Mouse (Mus musculus) naive thymus-derived CD4-positive, alpha-beta T cell, adult 2 months (primary cell): ENCODE measurements around the gene Grm4.
A peak's percentile ranks its signal among the peaks of the same experiment; 100 is the strongest.

Experiments
- DNase-seq: peaks from one replicate; pipeline ENCODE4 v3.0.0-alpha.2; 2011; ENCODE audit warnings: low read depth

Grm4 gene

DNA sequence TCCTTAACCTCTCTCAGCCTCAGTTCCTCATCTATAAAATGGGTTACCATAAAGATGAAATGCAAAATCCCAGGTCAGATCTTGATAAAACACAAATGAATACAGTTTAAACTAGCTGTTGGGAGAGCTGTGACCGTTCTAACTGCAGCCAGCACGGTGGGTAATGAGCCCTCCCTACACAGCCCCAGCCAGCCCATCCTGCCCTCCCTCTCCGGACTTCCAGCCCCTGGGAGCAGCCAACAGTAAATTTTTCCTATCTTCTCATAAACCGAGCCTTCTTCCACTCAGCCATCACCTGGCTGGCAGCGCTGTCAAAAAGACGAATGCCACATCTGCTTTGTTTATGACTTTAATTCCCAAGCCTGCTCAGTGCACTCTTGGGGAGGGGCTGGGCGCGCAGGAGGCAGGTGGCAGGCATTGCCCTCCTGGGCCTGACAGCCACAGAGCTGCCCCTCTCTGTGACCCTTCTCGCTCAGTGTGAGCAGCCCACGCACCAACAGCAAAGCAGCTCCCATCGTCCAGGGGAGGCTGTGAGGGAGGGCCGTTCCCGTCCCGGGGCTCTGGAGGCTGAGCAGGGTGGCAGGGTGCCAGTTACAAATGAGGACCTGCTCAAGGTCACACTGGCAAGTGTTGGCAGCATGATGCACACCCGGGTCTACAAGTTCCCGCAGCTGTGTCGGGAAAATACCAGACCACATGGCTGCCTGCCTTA is 75.7 kb downstream of the Grm4 start:
- DNase-seq, result no peak

DNA sequence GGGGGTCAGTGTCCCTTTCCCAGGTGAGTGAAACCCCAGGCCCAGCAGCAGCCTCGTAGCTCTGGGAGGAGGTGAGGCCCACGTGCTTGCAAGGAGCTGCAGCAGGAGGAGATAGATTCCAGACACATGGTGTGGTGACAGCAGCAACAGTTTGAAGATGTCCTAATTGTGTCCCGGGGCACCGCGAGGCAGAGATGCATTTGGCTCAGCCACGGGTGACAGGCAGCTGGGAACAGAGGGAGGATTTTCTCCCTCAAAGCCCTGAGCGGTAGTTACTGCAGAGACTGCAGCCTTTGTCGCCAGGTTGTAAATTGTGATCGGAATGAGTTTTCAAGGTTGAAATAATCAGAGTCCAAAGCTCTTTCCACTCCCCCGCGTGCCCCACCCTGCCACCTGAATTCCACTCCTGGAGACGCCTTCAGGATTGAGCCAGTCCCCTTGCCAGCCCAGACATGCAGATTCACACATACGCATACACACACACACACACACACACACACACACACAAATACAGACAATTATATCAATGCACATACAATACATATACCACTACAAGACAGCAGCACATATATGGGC is 78.6 kb downstream of the Grm4 start:
- no peak for DNase-seq

DNA sequence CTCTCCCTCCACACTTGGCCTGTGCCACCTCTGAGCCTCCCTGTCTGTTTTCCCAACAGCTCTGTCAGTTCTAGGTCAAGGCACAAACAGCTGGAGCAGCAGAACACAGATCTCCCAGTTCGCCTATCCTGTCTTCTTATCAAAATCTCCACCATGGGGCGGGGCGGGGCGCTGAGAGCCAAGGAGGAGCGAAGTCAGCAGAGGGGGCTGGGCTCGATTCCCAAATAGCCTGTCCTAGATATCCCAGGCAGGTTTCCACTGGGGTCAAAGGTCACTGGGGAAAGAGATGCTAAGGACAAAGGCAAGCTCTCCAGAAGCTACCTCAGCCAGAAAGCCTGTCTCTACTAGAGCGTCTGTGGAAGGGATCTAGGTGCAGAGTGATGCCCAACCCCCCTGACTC is 79.4 kb downstream of the Grm4 start:
- DNase-seq, result no peak

DNA sequence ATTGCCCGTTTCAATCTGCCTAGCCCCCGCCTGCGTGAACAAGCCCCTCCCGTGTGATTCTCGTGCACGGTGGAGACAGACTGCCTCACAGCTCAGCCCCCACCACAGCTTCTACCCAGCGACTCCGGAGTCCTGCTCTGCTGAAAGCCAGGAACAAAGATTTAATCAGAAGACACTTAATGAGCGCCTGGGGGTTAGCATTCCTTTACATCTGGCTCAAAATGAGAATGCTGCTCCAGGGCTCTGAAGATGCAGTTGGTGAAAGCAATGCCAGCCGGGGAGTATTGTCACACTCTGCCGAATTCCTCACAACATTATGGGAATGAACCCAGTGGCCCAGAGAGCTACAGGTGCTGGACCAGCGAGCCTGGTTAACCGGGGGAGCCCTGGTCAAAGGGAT is 85.4 kb downstream of the Grm4 start:
- DNase-seq, result no peak

DNA sequence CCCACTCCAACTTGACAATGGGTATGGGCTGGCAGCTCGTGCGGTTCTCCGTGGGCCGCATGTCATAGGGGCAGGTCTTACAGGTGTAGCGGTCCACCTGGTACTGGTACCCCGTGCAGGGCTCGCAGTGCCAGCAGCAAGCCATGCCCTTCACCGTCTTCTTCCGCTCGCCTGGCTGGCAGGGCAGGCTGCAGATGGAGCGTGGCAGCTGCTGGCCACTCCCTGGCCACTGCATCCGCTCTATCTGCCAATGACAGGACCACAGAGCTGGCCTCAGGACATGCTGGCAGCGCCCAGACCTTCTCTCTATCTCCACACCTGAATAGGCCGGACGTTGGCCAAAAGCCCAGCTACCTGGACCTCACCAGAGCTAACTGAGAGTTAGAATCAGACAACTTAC is 86.0 kb downstream of the Grm4 start:
- DNase-seq, result no peak

DNA sequence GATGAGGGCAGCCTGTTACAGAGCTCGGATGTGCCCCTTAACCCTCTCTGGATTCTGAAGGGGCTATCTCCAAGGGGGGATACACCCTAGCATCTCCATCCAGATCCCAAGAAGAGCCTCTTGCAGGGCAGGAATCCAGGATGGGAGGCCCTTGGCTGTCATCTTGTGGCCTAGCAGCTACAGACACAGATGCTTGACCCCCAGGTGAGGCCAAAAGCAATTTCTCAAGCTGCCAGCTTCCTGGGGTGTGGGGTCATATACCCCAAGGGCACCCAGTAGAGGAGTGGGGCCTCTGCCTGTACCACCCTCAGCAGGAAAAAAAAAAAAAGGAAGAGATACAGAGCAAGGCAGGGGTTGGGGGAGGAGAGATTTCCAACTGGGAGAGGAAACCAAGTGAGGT is 87.1 kb downstream of the Grm4 start:
- no peak for DNase-seq

DNA sequence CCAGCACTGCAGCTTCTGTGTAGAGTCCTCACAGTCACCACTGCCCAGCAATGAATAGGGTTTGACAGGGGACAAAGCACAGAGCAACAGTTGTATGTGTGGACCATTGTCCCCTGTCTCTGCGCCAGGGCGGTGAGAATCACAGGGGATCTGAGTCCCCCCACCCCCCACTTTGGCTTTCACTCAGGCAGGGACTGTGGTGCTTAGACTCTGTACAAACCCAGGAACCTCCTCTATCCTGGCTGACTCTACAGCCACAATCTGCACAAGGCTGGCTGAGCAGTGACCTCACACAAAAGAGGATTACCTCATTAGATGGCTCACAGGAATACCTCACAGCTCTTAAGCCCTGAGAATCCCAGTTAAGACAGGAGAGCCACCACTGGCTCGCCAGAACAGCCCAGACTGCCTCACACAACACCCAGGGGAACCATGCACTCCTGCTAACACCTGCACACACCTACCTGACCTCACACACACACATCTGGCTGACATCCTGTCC is 88.0 kb downstream of the Grm4 start:
- no peak for DNase-seq

DNA sequence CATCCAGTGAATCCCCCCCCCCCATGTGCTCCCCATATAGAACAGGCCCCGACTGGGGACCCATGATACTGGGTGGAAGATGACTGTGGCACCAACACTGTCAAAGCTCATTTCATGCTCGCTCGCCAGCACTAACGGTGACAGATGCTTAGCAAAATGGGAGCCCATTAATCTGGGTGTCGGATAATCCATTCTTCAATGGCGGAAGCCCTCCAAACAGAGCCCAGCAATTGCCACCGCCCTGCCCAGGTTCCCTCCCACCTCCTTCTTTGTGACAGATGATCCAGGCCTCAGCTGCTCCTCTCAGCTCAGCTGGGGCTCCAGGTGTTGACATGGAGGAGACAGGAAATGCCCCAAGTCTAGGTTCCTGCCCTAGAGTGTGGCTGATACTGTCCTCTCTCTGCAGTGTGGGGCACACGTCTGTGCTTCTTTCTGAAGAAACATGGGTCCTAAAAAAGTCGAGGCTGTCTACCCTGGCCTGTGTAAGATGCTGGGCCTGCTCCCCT is 89.0 kb downstream of the Grm4 start:
- DNase-seq, result no peak

DNA sequence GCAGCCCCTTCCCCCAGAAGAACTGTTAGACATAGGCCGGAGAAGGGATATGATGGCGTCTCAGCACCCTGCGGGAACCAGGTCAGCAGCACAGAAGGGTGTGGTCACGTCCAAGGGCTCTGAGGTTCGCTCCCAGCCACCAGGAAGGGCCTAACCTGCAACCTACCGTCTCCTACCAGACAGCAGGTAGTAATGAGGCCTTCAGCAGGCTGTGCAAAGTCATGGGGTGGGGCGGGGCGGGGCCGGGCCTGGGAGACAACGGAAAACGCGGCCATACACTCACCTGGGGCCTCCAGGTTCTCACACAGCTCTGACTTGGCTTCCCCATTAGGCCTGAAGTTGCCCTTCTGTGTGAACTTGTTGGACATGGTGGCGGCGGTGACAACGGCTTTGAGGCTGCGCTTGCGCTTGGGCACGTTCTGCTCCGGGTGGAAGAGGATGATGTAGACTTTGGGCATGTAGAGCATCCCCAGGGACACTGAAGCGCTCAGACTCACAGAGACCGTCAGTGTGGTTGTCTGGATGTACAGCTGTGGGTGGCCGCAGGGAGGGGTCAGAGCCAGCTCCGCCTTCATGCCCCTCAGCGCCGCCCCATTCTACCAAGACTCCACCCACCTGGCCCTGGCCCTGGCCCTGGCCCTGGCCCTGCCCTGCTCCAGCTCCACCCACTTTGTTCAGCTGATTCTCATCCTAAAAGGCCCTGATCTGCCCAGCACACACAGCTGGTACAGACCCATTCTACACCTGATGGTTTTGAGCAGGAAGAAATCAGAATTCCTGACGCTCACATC is 90.0 kb downstream of the Grm4 start:
- no peak for DNase-seq

DNA sequence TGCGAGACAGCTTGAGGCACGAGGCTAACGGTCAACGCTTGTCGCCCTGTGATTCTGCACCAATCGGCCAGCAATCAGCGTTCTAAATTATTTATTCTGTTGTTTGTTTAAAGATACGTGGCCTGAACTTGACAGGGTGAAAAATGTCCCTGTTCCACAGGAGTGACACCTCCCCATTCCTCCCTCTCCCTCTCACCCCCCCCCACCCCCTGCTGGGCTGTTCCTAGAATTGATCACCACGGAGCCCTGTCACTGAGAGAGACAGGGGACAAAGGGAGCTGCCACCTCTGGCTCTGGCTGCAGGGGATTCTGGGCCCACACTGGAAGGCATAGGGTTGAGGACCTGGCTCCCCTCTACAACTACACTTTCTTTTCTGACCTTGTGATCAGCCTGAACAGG is 91.4 kb downstream of the Grm4 start:
- DNase-seq, result no peak

DNA sequence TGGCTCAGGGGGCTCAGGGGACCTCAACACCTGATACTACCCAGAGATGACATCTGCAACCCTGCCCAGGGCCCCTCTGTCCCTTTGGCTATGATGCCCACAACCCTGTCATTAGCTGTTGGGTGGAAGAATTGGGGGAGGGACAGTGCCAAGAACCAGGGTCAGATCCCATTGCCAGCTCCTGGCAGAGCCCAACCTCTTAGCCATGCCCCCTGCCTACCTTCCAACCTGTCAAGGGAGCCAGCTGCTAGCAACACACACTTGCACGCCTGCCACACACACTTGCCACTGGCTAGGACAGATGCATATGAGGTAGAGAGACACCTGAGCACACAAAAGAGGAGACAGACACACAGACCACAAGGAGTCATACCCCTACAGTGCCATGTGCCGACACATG is 96.2 kb downstream of the Grm4 start:
- DNase-seq, result no peak

DNA sequence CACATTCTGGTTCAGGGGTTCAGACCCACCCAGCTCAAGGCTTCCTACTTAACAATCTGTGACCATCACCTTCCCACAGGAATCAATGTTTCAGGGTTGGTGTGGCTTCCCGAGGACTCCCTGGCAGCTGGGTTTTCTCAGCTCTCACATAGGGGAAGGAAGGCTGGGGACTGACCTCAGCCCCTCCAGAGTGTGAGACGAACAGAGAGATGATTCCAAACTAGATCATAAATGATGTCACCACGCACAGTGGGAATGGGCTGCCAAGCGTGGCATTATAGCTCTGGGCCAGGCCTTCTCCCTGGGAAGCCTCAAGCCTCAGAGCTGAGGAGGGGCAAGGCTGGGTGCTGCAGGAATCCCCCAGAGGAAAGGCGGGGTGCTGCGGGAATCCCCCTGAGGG is 96.8 kb downstream of the Grm4 start:
- DNase-seq, result no peak

DNA sequence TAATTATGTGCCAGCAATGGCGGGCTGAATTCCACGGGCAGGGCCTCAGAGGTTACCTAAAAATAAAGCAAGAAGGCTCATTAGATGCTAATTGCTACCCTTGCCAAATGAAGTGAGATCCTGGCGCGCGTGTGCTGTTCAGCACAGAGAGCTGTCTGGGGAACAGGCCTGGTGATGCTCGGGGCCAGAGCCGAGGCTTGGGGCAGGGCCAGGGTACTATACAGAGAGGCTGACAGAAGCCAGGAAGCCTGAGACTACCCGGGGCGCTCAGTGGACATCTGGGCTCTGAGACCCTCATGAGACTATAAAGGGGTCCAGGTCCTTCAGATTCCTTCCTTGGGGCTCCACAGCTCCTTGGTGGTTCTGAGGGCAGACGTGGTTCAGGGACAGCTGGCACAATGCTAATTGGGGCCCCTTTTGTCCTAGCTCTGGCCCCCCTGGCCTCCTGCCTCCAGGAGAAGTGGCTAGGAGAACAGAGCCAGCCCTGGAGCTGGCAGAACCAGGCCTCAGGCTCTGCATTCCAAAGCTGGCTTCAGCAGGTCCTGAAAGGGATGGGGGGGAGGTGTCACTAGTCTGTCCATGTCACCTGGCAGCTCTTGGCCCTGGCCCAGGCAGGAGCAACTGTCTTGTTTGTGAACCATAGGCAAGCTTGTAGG is 98.3 kb downstream of the Grm4 start:
- DNase-seq, result no peak

DNA sequence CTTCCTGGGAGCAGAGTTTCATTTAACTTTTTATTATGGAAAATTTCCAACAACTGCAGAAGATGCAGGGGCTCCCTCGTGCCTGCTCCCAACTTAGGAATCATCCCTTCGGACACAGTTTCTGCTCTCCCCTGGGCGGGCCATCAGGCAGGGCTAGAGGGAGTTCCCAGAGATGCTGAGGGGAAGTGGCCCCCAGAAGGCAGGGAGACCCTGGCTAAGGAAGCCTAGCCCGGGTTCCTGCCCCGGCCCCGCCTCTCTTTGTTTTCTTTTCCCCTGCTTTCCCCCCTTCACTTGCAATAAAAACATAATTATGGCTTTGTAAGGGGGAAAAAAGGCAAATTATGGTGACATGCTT is 98.9 kb downstream of the Grm4 start:
- DNase-seq, result no peak

DNA sequence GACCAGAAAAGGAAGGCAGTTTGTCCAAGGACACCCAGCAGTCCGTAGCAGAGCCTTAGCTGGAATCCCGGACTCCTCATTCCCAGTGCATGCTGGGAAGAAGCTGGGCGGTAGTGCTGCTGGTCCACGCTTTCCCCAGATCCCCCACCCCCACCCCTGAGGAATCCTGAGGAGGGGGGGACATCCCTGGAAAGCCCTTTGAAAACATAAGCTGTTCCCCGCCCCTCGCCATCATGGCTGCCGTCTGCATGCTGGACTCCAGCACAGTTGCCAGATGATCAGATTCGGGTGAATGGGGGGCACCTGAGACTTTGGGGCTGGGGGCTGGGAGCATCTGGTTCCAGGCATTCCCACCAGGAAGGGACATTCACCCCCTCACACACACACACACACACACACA is 99.4 kb downstream of the Grm4 start:
- no peak for DNase-seq

DNA sequence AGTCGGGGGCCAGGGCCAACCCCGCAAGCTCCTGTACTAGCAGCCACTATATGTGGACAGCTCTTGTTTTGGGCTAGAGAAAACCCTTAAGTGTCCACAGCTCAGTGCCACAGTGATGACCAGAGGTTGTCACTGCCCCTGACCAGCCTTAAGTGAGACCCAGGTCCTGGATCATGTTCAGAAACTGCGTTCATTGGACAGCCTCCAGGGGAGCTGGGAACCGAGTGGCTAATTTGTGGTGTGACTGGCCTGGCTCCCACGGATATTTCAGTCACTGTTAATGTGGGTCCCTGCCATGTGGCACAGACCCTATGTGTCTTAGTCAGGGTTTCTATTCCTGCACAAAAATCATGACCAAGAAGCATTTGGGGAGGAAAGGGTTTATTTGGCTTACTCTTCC is 112.2 kb downstream of the Grm4 start:
- DNase-seq, result no peak

DNA sequence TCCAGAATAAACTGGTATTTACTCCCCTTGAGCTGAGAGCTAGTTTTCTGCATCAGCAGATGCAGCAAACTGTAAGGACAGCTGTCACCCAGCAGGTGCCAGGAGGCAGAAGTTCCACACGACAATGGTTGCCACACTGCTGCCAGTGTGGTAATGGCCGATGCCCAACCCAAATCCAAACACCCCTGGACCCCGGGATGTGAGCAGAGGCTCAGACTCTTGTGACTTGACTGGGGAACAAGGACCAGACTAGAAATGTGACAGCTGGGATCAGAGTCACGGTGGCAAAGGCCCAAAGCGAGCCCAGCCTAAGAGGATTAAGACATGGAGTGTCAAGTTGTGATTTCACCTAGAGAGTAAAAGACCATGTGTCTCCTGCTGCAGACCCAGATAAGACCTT is 112.7 kb downstream of the Grm4 start:
- no peak for DNase-seq

DNA sequence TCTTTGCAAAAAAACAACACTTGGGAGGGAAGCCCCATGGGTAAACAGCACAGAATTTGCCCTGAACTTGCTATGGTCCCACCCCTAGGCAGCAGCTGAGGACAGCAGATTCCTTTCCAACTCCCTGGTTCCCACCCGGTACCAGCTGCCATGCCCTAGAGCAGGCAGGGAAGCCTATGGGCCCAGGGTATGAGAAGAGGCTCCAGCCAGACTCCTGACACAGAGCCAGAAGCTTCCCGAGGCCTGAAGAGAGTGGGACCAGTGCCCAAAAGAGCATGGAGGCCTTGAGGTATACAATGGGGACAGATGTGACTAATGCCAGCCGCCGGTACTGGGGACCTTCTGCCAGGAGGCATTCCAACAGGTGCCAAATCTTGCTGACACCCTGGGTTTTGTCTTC is 114.2 kb downstream of the Grm4 start:
- DNase-seq, result no peak

DNA sequence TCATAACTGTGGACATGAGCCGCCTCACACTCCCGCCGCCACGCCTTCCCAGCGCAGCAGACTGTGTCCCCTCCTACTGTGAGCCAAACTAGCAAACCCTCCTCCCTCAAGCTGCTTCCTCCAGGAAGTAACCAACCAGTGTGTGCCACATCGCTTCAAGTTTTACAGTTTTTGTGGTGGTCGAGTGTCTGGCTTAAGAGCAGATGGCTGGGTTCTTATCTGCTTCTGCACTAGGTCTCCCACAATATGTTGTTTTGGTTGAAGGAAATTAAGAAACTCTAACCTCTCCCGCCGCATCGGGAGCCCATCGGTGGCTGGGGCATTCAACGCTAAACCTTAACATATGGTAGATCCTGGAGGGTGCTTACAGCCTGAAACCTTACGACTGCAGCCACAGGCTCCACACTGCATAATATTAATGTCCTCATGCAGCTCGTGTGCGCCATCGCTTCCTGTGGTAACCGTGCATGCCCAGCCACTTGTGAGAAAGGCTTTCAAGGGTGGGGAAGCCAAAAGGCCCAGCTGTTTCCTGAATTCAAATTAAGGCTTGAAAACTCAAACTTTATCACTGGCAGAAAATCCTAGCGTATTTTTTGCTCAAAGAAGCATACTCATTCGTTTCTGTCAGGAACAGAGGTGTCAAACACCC is 115.7 kb downstream of the Grm4 start:
- DNase-seq, result peak; percentile 18

DNA sequence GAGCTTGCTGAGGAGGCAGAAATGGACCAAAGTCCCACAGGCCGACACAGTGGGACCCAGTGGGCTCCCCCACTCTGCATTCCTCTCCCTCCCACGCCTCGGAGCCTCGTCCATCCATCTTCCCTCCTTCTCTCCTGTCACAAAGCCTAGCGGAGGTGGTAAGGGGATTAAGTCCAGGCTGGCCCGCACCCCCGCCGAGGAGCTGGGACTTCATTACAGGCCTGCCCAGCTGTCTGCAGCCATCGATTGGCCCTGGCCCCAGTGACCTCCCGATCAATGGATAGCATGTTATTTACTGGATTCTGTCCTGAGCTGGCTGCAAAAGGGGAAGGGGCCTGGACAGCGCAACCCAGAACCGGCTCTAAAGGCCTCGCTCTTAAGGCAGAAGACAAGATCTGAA is 120.0 kb downstream of the Grm4 start:
- no peak for DNase-seq

DNA sequence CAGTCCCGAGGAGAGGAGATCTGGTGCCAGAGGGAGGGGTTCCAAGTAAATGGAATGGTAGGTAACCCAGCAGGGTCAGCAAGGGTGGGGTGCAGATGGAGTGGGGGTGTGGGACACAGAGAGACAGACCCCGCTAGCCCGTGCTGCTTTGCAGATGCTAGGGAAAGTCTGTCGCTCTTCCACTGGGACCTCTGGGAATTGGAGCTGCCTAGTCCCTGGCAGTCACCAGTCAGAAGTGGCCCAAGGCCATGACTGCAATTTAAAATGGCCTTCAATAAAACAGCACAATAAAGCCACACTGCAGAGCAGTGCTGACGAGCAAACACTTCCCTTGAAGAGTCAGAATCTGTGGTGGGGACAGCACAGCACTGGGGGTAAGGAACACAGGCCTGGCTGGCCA is 127.3 kb downstream of the Grm4 start:
- DNase-seq, result no peak

DNA sequence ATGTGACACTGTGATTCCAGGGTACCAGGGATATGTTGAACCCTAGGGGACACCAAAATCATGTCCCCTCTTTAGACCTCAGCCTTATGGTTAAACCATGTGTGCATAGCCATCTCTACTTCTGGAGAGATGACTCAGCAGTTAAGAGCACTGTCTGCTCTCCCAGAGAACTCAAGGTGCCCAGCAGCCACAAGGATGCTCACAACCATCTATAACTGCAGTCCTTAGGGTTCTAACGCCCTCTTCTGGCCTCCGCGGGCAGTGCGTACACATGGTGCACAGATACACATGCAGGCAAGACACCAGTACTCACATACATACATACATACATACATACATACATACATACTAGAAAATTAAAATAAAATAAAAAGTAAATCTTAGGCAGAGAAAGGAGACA is 127.8 kb downstream of the Grm4 start:
- DNase-seq, result no peak
